Mouse (Mus musculus) forebrain, embryonic 13.5 days (tissue): ENCODE data around the gene Cpeb2. TPM values are rescaled to one million over a fixed set of nuclear protein-coding genes. Genes with fewer than 3 reads are reported as not detected.

Experiments
- ATAC-seq: fragments of 200-750 bp; cut with Nextera tagmentation; 2 replicates; pipeline ENCODE4 v1.8.0; 2017
- H3K27ac ChIP-seq: fragments of 300-500 bp; sonication (generic); 2 replicates; pipeline ENCODE4 v1.5.1; 2015; ENCODE audit warnings: inconsistent platforms, mild to moderate bottlenecking, moderate library complexity
- H3K27me3 ChIP-seq: fragments of 300-500 bp; sonication (generic); 2 replicates; pipeline ENCODE4 v1.6.1; 2015; ENCODE audit warnings: mild to moderate bottlenecking, inconsistent platforms
- H3K36me3 ChIP-seq: fragments of 300-500 bp; sonication (generic); 2 replicates; pipeline ENCODE4 v1.6.1; 2015; ENCODE audit warnings: mild to moderate bottlenecking, inconsistent platforms; ENCODE audit not compliant: poor library complexity, severe bottlenecking
- H3K4me1 ChIP-seq: fragments of 300-500 bp; sonication (generic); 2 replicates; pipeline ENCODE4 v1.6.1; 2015; ENCODE audit warnings: inconsistent platforms
- H3K4me2 ChIP-seq: fragments of 300-500 bp; sonication (generic); 2 replicates; pipeline ENCODE4 v1.6.1; 2015; ENCODE audit warnings: inconsistent platforms, mild to moderate bottlenecking, moderate library complexity
- H3K4me3 ChIP-seq: fragments of 300-500 bp; sonication (generic); 2 replicates; pipeline ENCODE4 v1.5.1; 2015; ENCODE audit warnings: mild to moderate bottlenecking, inconsistent platforms
- H3K9ac ChIP-seq: fragments of 300-500 bp; sonication (generic); 2 replicates; pipeline ENCODE4 v1.6.1; 2015; ENCODE audit warnings: mild to moderate bottlenecking, inconsistent platforms
- H3K9me3 ChIP-seq: fragments of 300-500 bp; sonication (generic); replicated peaks from 2 replicates; pipeline ENCODE4 v1.6.1; 2016; ENCODE audit warnings: inconsistent platforms
- WGBS: fragments of 180-500 bp; shearing (Covaris S2); methylation state at CpG from one replicate; pipeline ENCODE4 v1.1.7; 2015; 5-methylcytosine and 5-hydroxymethylcytosine counted together
- polyA plus RNA-seq: library from polyadenylated mRNA; unstranded; fragments of >200 nt; fragmentation: Nextera tagmentation; extraction: Ambion mirVana; gene quantifications from 2 replicates; pipeline ENCODE4 v1.2.1, GENCODE M21; 2015

Cpeb2 gene
- polyA plus RNA-seq, 1 experiment from 2014 or later: 4.7 TPM

- H3K36me3 ChIP-seq: no peaks in the 10 kb centered on the region
- H3K4me1 ChIP-seq: peaks cover 4% of the 10 kb centered on the region; the same call in 1 of the 2 replicates
- no peak overlapping the region for H3K9ac ChIP-seq
- H3K9me3 ChIP-seq: no peaks in the 10 kb centered on the region
- H3K4me3 ChIP-seq: no peak overlapping the region
- 93% methylated on average over 5 of the region's 5 CpGs for WGBS
- no peak for ATAC-seq
- no peak overlapping the region for H3K27ac ChIP-seq
- peaks cover 6% of the 10 kb centered on the region; the same call in 1 of the 2 replicates for H3K27me3 ChIP-seq
- H3K4me2 ChIP-seq: no peak overlapping the region
These were observed 5.4 kb upstream of the Cpeb2 start for GRCm38 (mm10) chr5:43227607-43228006.

- Histone ChIP-seq H3K27ac (no peak overlapping the region), H3K4me3 (no peak overlapping the region), H3K9ac (no peak overlapping the region), H3K4me1 (peaks cover 10% of the 10 kb centered on the region), H3K4me2 (no peak overlapping the region), H3K36me3 (no peaks in the 10 kb centered on the region), H3K9me3 (no peaks in the 10 kb centered on the region), H3K27me3 (peaks cover 6% of the 10 kb centered on the region; the same call in 1 of the 2 replicates)
- 64% methylated on average over 2 of the region's 2 CpGs for WGBS
- no peak for ATAC-seq
These were observed 1.9 kb upstream of the Cpeb2 start for GRCm38 (mm10) chr5:43231061-43231460.

- peak overlapping the region; percentile 96; the same call in 1 of the 2 replicates for H3K27ac ChIP-seq
- WGBS: 3% methylated on average over 6 of the region's 6 CpGs
- H3K9ac ChIP-seq: peak overlapping the region; percentile 96
- no peak for ATAC-seq
- H3K9me3 ChIP-seq: no peaks in the 10 kb centered on the region
- H3K36me3 ChIP-seq: no peaks in the 10 kb centered on the region
- H3K4me3 ChIP-seq: peak overlapping the region; percentile 88
- peaks cover 6% of the 10 kb centered on the region; the same call in 1 of the 2 replicates for H3K27me3 ChIP-seq
- H3K4me1 ChIP-seq: peaks cover 11% of the 10 kb centered on the region
- H3K4me2 ChIP-seq: peak overlapping the region; percentile 83
These were observed 856 bp upstream of the Cpeb2 start for GRCm38 (mm10) chr5:43232149-43232479.

GRCm38 (mm10) chr5:43233316-43234181, 579 bp downstream of the Cpeb2 start:
- Histone ChIP-seq H3K27me3 (peaks cover 6% of the 10 kb centered on the region; the same call in 1 of the 2 replicates), H3K4me1 (peaks cover 14% of the 10 kb centered on the region), H3K36me3 (no peaks in the 10 kb centered on the region), H3K9me3 (no peaks in the 10 kb centered on the region), H3K9ac (peak overlapping the region; percentile 96), H3K27ac (peak overlapping the region; percentile 96), H3K4me2 (peak overlapping the region; percentile 83), H3K4me3 (peak overlapping the region; percentile 88)
- peak; percentile 65 for ATAC-seq
- WGBS: 0% methylated on average over 41 of the region's 101 CpGs

GRCm38 (mm10) chr5:43234321-43235185, 1.6 kb downstream of the Cpeb2 start:
- peaks cover 6% of the 10 kb centered on the region; the same call in 1 of the 2 replicates for H3K27me3 ChIP-seq
- WGBS: under 1% methylated on average over 77 of the region's 113 CpGs

GRCm38 (mm10) chr5:43235186-43235785, 2.3 kb downstream of the Cpeb2 start:
- Histone ChIP-seq H3K4me2 (peak overlapping the region; percentile 83), H3K36me3 (no peaks in the 10 kb centered on the region), H3K4me3 (peak overlapping the region; percentile 88), H3K9me3 (no peaks in the 10 kb centered on the region), H3K27me3 (peaks cover 6% of the 10 kb centered on the region; the same call in 1 of the 2 replicates), H3K9ac (peak overlapping the region; percentile 96), H3K27ac (peak overlapping the region; percentile 96), H3K4me1 (peaks cover 14% of the 10 kb centered on the region)
- 2% methylated on average over 27 of the region's 27 CpGs for WGBS
- ATAC-seq: no peak

More at GRCm38 (mm10) chr5:43234321-43235185, 1.6 kb downstream of the Cpeb2 start:
- Histone ChIP-seq H3K4me2 (peak overlapping the region; percentile 83), H3K9ac (peak overlapping the region; percentile 96), H3K4me1 (peaks cover 14% of the 10 kb centered on the region), H3K27ac (peak overlapping the region; percentile 96), H3K4me3 (peak overlapping the region; percentile 88), H3K36me3 (no peaks in the 10 kb centered on the region), H3K9me3 (no peaks in the 10 kb centered on the region)
- peak; percentile 37 for ATAC-seq

- no peak for ATAC-seq
- H3K36me3 ChIP-seq: no peaks in the 10 kb centered on the region
- H3K9me3 ChIP-seq: no peaks in the 10 kb centered on the region
- peak overlapping the region; percentile 27; the same call in 1 of the 2 replicates for H3K9ac ChIP-seq
- WGBS: 26% methylated on average over 5 of the region's 5 CpGs
- peaks cover 14% of the 10 kb centered on the region for H3K4me1 ChIP-seq
- peaks cover 3% of the 10 kb centered on the region; the same call in 1 of the 2 replicates for H3K27me3 ChIP-seq
- H3K4me2 ChIP-seq: peak overlapping the region; percentile 83
- no peak overlapping the region for H3K27ac ChIP-seq
- peak overlapping the region; percentile 88 for H3K4me3 ChIP-seq
These were observed 3.0 kb downstream of the Cpeb2 start for GRCm38 (mm10) chr5:43235997-43236396.

GRCm38 (mm10) chr5:43236476-43236875, 3.5 kb downstream of the Cpeb2 start:
- WGBS: 75% methylated on average over 3 of the region's 3 CpGs
- peak overlapping the region; percentile 88 for H3K4me3 ChIP-seq
- H3K9ac ChIP-seq: no peak overlapping the region
- no peaks in the 10 kb centered on the region for H3K9me3 ChIP-seq
- no peaks in the 10 kb centered on the region for H3K27me3 ChIP-seq
- no peaks in the 10 kb centered on the region for H3K36me3 ChIP-seq
- no peak overlapping the region for H3K27ac ChIP-seq
- no peak overlapping the region; the same call in 1 of the 2 replicates for H3K4me2 ChIP-seq
- H3K4me1 ChIP-seq: peaks cover 14% of the 10 kb centered on the region
- ATAC-seq: no peak

GRCm38 (mm10) chr5:43237238-43237637, 4.3 kb downstream of the Cpeb2 start:
- Histone ChIP-seq H3K9ac (no peak overlapping the region), H3K9me3 (no peaks in the 10 kb centered on the region), H3K27me3 (no peaks in the 10 kb centered on the region), H3K36me3 (no peaks in the 10 kb centered on the region), H3K4me1 (peaks cover 11% of the 10 kb centered on the region), H3K4me2 (peak overlapping the region; percentile 42), H3K4me3 (peak overlapping the region; percentile 15; the same call in 1 of the 2 replicates), H3K27ac (no peak overlapping the region)
- no peak for ATAC-seq
- WGBS: 60% methylated on average over 12 of the region's 12 CpGs

GRCm38 (mm10) chr5:43239141-43239835, 6.3 kb downstream of the Cpeb2 start:
- WGBS: 84% methylated on average over 6 of the region's 6 CpGs
- H3K27ac ChIP-seq: no peak overlapping the region
- H3K27me3 ChIP-seq: no peaks in the 10 kb centered on the region
- H3K4me3 ChIP-seq: no peak overlapping the region
- no peaks in the 10 kb centered on the region for H3K9me3 ChIP-seq
- no peaks in the 10 kb centered on the region for H3K36me3 ChIP-seq
- ATAC-seq: no peak
- H3K4me2 ChIP-seq: no peak overlapping the region
- peaks cover 10% of the 10 kb centered on the region for H3K4me1 ChIP-seq
- no peak overlapping the region for H3K9ac ChIP-seq

GRCm38 (mm10) chr5:43240729-43241128, 7.8 kb downstream of the Cpeb2 start:
- no peaks in the 10 kb centered on the region for H3K27me3 ChIP-seq
- no peak for ATAC-seq
- H3K4me1 ChIP-seq: peaks cover 6% of the 10 kb centered on the region
- H3K27ac ChIP-seq: no peak overlapping the region
- no peak overlapping the region for H3K9ac ChIP-seq
- 0 out of 2 replicates have a peak, but pooled peaks cover 3% of the 10 kb centered on the region for H3K36me3 ChIP-seq
- no peak overlapping the region for H3K4me2 ChIP-seq
- no peaks in the 10 kb centered on the region for H3K9me3 ChIP-seq
- no peak overlapping the region for H3K4me3 ChIP-seq
